Mouse (Mus musculus): ENCODE data around the gene Calm2.

The Calm2 gene

GRCm38 (mm10) chr17:87391242-87391641 is 55.5 kb downstream of the Calm2 start:
- DNase-seq (ENCODE audit: low spot score) = no peak

- DNase-seq (ENCODE audit: low spot score) = no peak
Measured at GRCm38 (mm10) chr17:87387068-87387467, 59.7 kb downstream of the Calm2 start.

- no peak for DNase-seq (ENCODE audit: low spot score)
Measured at GRCm38 (mm10) chr17:87385835-87386234, 60.9 kb downstream of the Calm2 start.
